Mouse (Mus musculus) CH12.LX (cell line): Measurements from ENCODE around the gene Cuta. TPM values are rescaled to one million over a fixed set of nuclear protein-coding genes. Genes with fewer than 3 reads are reported as not detected.

Experiments used
- DNase-seq: peaks from one replicate; pipeline ENCODE4 v3.0.0-alpha.2; 2013; ENCODE audit errors: extremely low read depth
- H3K27ac ChIP-seq: 2 replicates; pipeline ENCODE4 v1.5.1; 2012; ENCODE audit warnings: low read depth, mild to moderate bottlenecking, control low read depth, moderate library complexity; ENCODE audit not compliant: insufficient read depth
- H3K27me3 ChIP-seq: replicated peaks from 2 replicates; pipeline ENCODE3; 2012; ENCODE audit warnings: inconsistent platforms
- H3K36me3 ChIP-seq, 2 experiments: replicated peaks in 1 of 2; 2 replicates each; pipeline versions ENCODE3 to v1.6.1; 2012; ENCODE audit warnings: inconsistent platforms in 1 of 2, low read length in 1 of 2, mild to moderate bottlenecking in 1 of 2, mixed read lengths in 1 of 2, moderate library complexity in 1 of 2; ENCODE audit not compliant: control insufficient read depth in 1 of 2, insufficient read depth in 1 of 2
- H3K4me1 ChIP-seq, 2 experiments: 2 replicates each; pipeline ENCODE4 v1.6.1; 2012; ENCODE audit warnings: inconsistent platforms in 1 of 2, moderate library complexity in 1 of 2; ENCODE audit not compliant: insufficient read depth in 2 of 2, control insufficient read depth in 1 of 2
- H3K4me2 ChIP-seq: 2 replicates; pipeline ENCODE4 v1.6.1; 2012; ENCODE audit warnings: low read depth, mild to moderate bottlenecking, control low read depth; ENCODE audit not compliant: poor library complexity, insufficient read depth, severe bottlenecking
- H3K4me3 ChIP-seq, 3 experiments: fragments of 150-350 bp in 1 of 3; sonication (generic) in 1 of 3; replicated peaks in 1 of 3; 2 replicates each; pipeline versions ENCODE3 to v1.5.1; 2011 to 2012; ENCODE audit warnings: low read depth in 2 of 3, low read length in 2 of 3, mild to moderate bottlenecking in 2 of 3, moderate library complexity in 2 of 3, control low read depth in 1 of 3, improper control_type of control experiment in 1 of 3, inconsistent platforms in 1 of 3, mixed read lengths in 1 of 3; ENCODE audit not compliant: poor library complexity in 1 of 3
- H3K79me2 ChIP-seq: replicated peaks from 2 replicates; pipeline ENCODE4 v1.6.1; 2012; ENCODE audit warnings: mild to moderate bottlenecking, moderate library complexity; ENCODE audit not compliant: control insufficient read depth, poor library complexity, insufficient read depth, severe bottlenecking; ENCODE audit errors: extremely low read depth
- H3K9ac ChIP-seq: 2 replicates; pipeline ENCODE4 v1.6.1; 2012; ENCODE audit warnings: low read depth, mild to moderate bottlenecking, control low read depth, moderate library complexity; ENCODE audit not compliant: insufficient read depth
- H3K9me3 ChIP-seq: replicated peaks from 2 replicates; pipeline ENCODE3; 2012; ENCODE audit warnings: low read length, inconsistent platforms, mixed read lengths
- BHLHE40 ChIP-seq: IDR thresholded peaks from 2 replicates; pipeline ENCODE4 v1.6.1; 2011; ENCODE audit warnings: mild to moderate bottlenecking, low read depth, low read length, improper control_type of control experiment
- CHD1 ChIP-seq: IDR thresholded peaks from 2 replicates; pipeline ENCODE4 v1.6.1; 2012; ENCODE audit warnings: low read depth, low read length, improper control_type of control experiment, inconsistent platforms
- CHD2 ChIP-seq: IDR thresholded peaks from 2 replicates; pipeline ENCODE4 v1.6.1; 2011; ENCODE audit warnings: low read length, improper control_type of control experiment
- CTCF ChIP-seq, 2 experiments: IDR thresholded peaks in 1 of 2; conservative IDR thresholded peaks in 1 of 2; 2 replicates each; pipeline ENCODE4 v1.5.1; 2011 to 2012; ENCODE audit warnings: low read depth in 2 of 2, low read length in 2 of 2, improper control_type of control experiment in 1 of 2, inconsistent platforms in 1 of 2, mild to moderate bottlenecking in 1 of 2, moderate library complexity in 1 of 2
- E2F4 ChIP-seq: IDR thresholded peaks from 2 replicates; pipeline ENCODE4 v1.6.1; 2011; ENCODE audit warnings: low read depth, low read length, improper control_type of control experiment; ENCODE audit not compliant: insufficient replicate concordance
- ELF1 ChIP-seq: IDR thresholded peaks from 2 replicates; pipeline ENCODE4 v1.6.1; 2014; ENCODE audit warnings: low read depth, mild to moderate bottlenecking, inconsistent platforms, low read length, improper control_type of control experiment
- EP300 ChIP-seq: IDR thresholded peaks from 2 replicates; pipeline ENCODE4 v1.6.1; 2011; ENCODE audit warnings: low read length, improper control_type of control experiment
- ETS1 ChIP-seq: conservative IDR thresholded peaks from 2 replicates; pipeline ENCODE4 v1.6.1; 2012; ENCODE audit warnings: low read depth, mild to moderate bottlenecking, inconsistent platforms, low read length, improper control_type of control experiment, moderate library complexity
- GABPA ChIP-seq: IDR thresholded peaks from 2 replicates; pipeline ENCODE4 v1.6.1; 2012; ENCODE audit warnings: low read depth, low read length, improper control_type of control experiment, inconsistent platforms; ENCODE audit not compliant: insufficient replicate concordance
- HCFC1 ChIP-seq: IDR thresholded peaks from 2 replicates; pipeline ENCODE4 v1.6.1; 2012; ENCODE audit warnings: low read depth, mild to moderate bottlenecking, inconsistent platforms, low read length, improper control_type of control experiment
- IRF4 ChIP-seq: IDR thresholded peaks from 2 replicates; pipeline ENCODE4 v1.6.1; 2014; ENCODE audit warnings: low read depth, mild to moderate bottlenecking, inconsistent platforms, low read length, improper control_type of control experiment
- JUN ChIP-seq: IDR thresholded peaks from 2 replicates; pipeline ENCODE4 v1.6.1; 2011; ENCODE audit warnings: low read depth, mild to moderate bottlenecking, low read length, improper control_type of control experiment, moderate library complexity; ENCODE audit not compliant: insufficient read depth
- JUND ChIP-seq: conservative IDR thresholded peaks from 2 replicates; pipeline ENCODE4 v1.6.1; 2011; ENCODE audit warnings: low read depth, low read length, improper control_type of control experiment
- KAT2A ChIP-seq: IDR thresholded peaks from 2 replicates; pipeline ENCODE4 v1.6.1; 2012; ENCODE audit warnings: low read length, improper control_type of control experiment, inconsistent platforms; ENCODE audit not compliant: insufficient replicate concordance
- MAFK ChIP-seq: IDR thresholded peaks from 2 replicates; pipeline ENCODE4 v1.6.1; 2011; ENCODE audit warnings: low read length, improper control_type of control experiment; ENCODE audit not compliant: insufficient replicate concordance
- MAX ChIP-seq: IDR thresholded peaks from 2 replicates; pipeline ENCODE4 v1.6.1; 2011; ENCODE audit warnings: low read length, improper control_type of control experiment
- MAZ ChIP-seq: IDR thresholded peaks from 2 replicates; pipeline ENCODE4 v1.6.1; 2012; ENCODE audit warnings: low read depth, mild to moderate bottlenecking, inconsistent platforms, low read length, improper control_type of control experiment, moderate library complexity
- MEF2A ChIP-seq: IDR thresholded peaks from 2 replicates; pipeline ENCODE4 v1.6.1; 2014; ENCODE audit warnings: low read depth, mild to moderate bottlenecking, inconsistent platforms, low read length, improper control_type of control experiment, borderline replicate concordance
- MXI1 ChIP-seq: IDR thresholded peaks from 2 replicates; pipeline ENCODE4 v1.6.1; 2011; ENCODE audit warnings: mild to moderate bottlenecking, low read depth, low read length, improper control_type of control experiment
- MYC ChIP-seq: IDR thresholded peaks from 2 replicates; pipeline ENCODE4 v1.6.1; 2011; ENCODE audit warnings: low read depth, mild to moderate bottlenecking, improper control_type of control experiment, low read length
- NELFE ChIP-seq: IDR thresholded peaks from 2 replicates; pipeline ENCODE4 v1.6.1; 2011; ENCODE audit warnings: low read depth, low read length, improper control_type of control experiment
- NRF1 ChIP-seq: IDR thresholded peaks from 2 replicates; pipeline ENCODE4 v1.6.1; 2014; ENCODE audit warnings: low read depth, mild to moderate bottlenecking, inconsistent platforms, low read length, improper control_type of control experiment, moderate library complexity
- PAX5 ChIP-seq: IDR thresholded peaks from 2 replicates; pipeline ENCODE4 v1.6.1; 2012; ENCODE audit warnings: low read length, inconsistent platforms, mixed read lengths
- POLR2A ChIP-seq: IDR thresholded peaks from 2 replicates; pipeline ENCODE4 v1.6.1; 2011; ENCODE audit warnings: low read depth, mild to moderate bottlenecking, improper control_type of control experiment, low read length
- POLR2AphosphoS2 ChIP-seq: IDR thresholded peaks from 2 replicates; pipeline ENCODE4 v1.6.1; 2011; ENCODE audit warnings: low read depth, low read length, improper control_type of control experiment
- RAD21 ChIP-seq: IDR thresholded peaks from 2 replicates; pipeline ENCODE4 v1.6.1; 2011; ENCODE audit warnings: low read depth, mild to moderate bottlenecking, low read length, improper control_type of control experiment, moderate library complexity
- RCOR1 ChIP-seq: conservative IDR thresholded peaks from 2 replicates; pipeline ENCODE4 v1.6.1; 2012; ENCODE audit warnings: low read depth, mild to moderate bottlenecking, inconsistent platforms, low read length, improper control_type of control experiment
- SIN3A ChIP-seq: IDR thresholded peaks from 2 replicates; pipeline ENCODE4 v1.6.1; 2012; ENCODE audit warnings: low read length, improper control_type of control experiment, inconsistent platforms
- SMC3 ChIP-seq: IDR thresholded peaks from 2 replicates; pipeline ENCODE4 v1.6.1; 2011; ENCODE audit warnings: low read depth, low read length, improper control_type of control experiment
- TBP ChIP-seq: conservative IDR thresholded peaks from 2 replicates; pipeline ENCODE4 v1.6.1; 2011; ENCODE audit warnings: low read depth, low read length, improper control_type of control experiment
- TCF12 ChIP-seq: IDR thresholded peaks from 2 replicates; pipeline ENCODE4 v1.6.1; 2014; ENCODE audit warnings: low read depth, mild to moderate bottlenecking, inconsistent platforms, low read length, improper control_type of control experiment
- UBTF ChIP-seq: IDR thresholded peaks from 2 replicates; pipeline ENCODE4 v1.6.1; 2012; ENCODE audit warnings: low read depth, mild to moderate bottlenecking, inconsistent platforms, low read length, improper control_type of control experiment, moderate library complexity
- USF1 ChIP-seq: IDR thresholded peaks from 2 replicates; pipeline ENCODE4 v1.6.1; 2014; ENCODE audit warnings: low read depth, mild to moderate bottlenecking, inconsistent platforms, low read length, improper control_type of control experiment
- USF2 ChIP-seq: conservative IDR thresholded peaks from 2 replicates; pipeline ENCODE4 v1.6.1; 2011; ENCODE audit warnings: low read depth, low read length, improper control_type of control experiment
- ZC3H11A ChIP-seq: IDR thresholded peaks from 2 replicates; pipeline ENCODE4 v1.6.1; 2012; ENCODE audit warnings: low read depth, mild to moderate bottlenecking, inconsistent platforms, low read length, improper control_type of control experiment
- ZKSCAN1 ChIP-seq: IDR thresholded peaks from 2 replicates; pipeline ENCODE4 v1.6.1; 2012; ENCODE audit warnings: low read depth, inconsistent platforms, low read length, improper control_type of control experiment, borderline replicate concordance
- ZMIZ1 ChIP-seq: IDR thresholded peaks from 2 replicates; pipeline ENCODE4 v1.6.1; 2012; ENCODE audit warnings: low read depth, mild to moderate bottlenecking, inconsistent platforms, low read length, improper control_type of control experiment
- ZNF384 ChIP-seq: IDR thresholded peaks from 2 replicates; pipeline ENCODE4 v1.6.1; 2012; ENCODE audit warnings: low read depth, low read length, improper control_type of control experiment, inconsistent platforms
- dilution Hi-C: fragments of 300-500 bp; cut with MboI; formaldehyde crosslinking; loops from 2 replicates; pipeline ENCODE4 v1.14.3; 2020; ENCODE audit warnings: low sequenced_read_pairs; ENCODE audit not compliant: extremely low pct_unique_long_range_greater_than_20kb, extremely low pct_ligation_motif_present
- in situ Hi-C: fragments of 300-500 bp; cut with MboI; formaldehyde crosslinking; loops from 3 replicates; pipeline ENCODE4 v1.14.3; 2019; ENCODE audit warnings: low sequenced_read_pairs, low pct_ligation_motif_present, low pct_unique_long_range_greater_than_20kb, mixed read lengths
- polyA plus RNA-seq: library from polyadenylated mRNA; unstranded; fragments of >175 nt; gene quantifications from 2 replicates; pipeline ENCODE4 v1.2.1, GENCODE M21; 2012; ENCODE audit warnings: low read depth; ENCODE audit not compliant: insufficient read length
- total RNA-seq, 2 experiments: library from RNA; depleted of rRNA; stranded (reverse); fragments of 300-350 nt in 1 of 2; fragments of >200 nt in 1 of 2; gene quantifications; 2 replicates each; pipeline ENCODE4 v1.2.3; 2012 to 2014

Gene Cuta
- total RNA-seq (2012; rRNA removed) (34.6 and 42.4 TPM in 2 replicates), total RNA-seq (2014; rRNA removed) (26.8 and 30.5 TPM in 2 replicates), polyA plus RNA-seq (83.0 and 121 TPM in 2 replicates)

DNA sequence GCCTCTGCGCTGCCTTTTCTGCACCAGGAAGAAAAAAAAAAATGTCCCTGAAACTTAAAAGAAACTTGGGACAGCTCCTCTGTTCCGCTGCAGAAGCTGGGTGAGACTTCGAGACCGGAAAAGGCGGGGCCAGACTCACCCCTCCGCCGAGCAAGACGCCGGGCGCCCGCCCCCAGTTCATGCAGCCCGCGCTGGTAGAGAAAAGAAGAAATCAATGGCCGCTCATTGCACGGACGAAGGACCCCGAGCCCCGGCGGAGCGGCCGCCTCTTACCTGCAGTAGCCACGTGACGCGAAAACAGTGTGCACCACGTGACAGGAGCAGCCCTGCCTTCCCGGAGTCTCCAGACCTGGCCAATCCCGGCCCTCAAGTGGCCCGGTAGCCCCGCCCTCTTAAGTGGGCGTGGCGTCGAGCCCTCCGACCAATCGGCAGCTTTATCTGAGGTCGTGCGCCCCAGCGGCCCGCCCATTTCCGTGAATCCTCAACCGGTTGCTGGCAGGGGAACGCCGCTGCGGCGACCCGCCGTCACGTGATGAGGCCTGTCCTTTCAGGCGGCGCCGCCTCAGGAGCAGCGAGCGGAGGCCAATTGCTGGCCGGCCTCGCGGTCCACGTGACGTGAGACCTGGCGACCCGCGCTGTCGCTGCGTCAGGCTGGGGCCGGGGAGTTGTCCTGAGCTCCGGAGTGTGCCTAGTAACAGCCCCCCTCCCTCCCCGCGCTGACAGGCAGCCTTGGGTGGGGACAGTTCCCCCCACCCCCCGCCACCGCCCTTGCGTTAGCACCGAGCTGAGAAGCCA is at the start of gene Cuta:
Cuta (minus strand) TSS at position 392 of the 795 bp plus-strand sequence.
- H3K79me2 ChIP-seq = peaks cover 6% of the 10 kb centered on the region
- peaks cover 27 to 32% of the 10 kb centered on the region in 2 experiments for H3K36me3 ChIP-seq
- TF ChIP-seq UBTF (0 out of 2 replicates have a peak, but pooled peaks have one; percentile 50), BHLHE40 (peak; percentile 94), CTCF (conservative IDR thresholded peaks at IDR 0.05 in 1 of 2, IDR thresholded peaks at IDR 0.05 in 1 of 2; ENCODE audit: low read depth in 2 of 2, low read length in 2 of 2) (no peak), POLR2AphosphoS2 (peak; percentile 35; the same call in 1 of the 2 replicates), E2F4 (no peak), CHD1 (no peak), USF2 (peak; percentile 96), MAFK (no peak), JUN (no peak), GABPA (no peak), USF1 (peak; percentile 90), TBP (0 out of 2 replicates have a peak, but pooled peaks have one; percentile 25), ZMIZ1 (peak; percentile 72), NELFE (peak; percentile 40; the same call in 1 of the 2 replicates), ZNF384 (peak; percentile 31; the same call in 1 of the 2 replicates), ELF1 (peak; percentile 92), CHD2 (no peak), MEF2A (0 out of 2 replicates have a peak, but pooled peaks have one; percentile 31), TCF12 (peak; percentile 67), SMC3 (no peak), POLR2A (peak; percentile 79), RCOR1 (no peak), ZC3H11A (no peak), MXI1 (peak; percentile 95), RAD21 (no peak), MAX (peak; percentile 99), ETS1 (peak; percentile 25; the same call in 1 of the 2 replicates), KAT2A (0 out of 2 replicates have a peak, but pooled peaks have one; percentile 10), HCFC1 (peak; percentile 69), MYC (0 out of 2 replicates have a peak, but pooled peaks have one; percentile 61), JUND (no peak), SIN3A (peak; percentile 85), EP300 (no peak), PAX5 (no peak), IRF4 (no peak), ZKSCAN1 (no peak), NRF1 (peak; percentile 66), MAZ (no peak)
- TF ChIP-seq, all 38 proteins: peak for 21
- Histone ChIP-seq H3K9ac (peak within 1 kb of the TSS; percentile 76), H3K4me1 (peaks cover 3 to 31% of the 10 kb centered on the region in 2 experiments; a peak in 3 of 4 replicates), H3K27ac (peak within 1 kb of the TSS; percentile 65), H3K4me2 (peak within 1 kb of the TSS; percentile 91), H3K27me3 (peaks cover 19% of the 10 kb centered on the region), H3K9me3 (no peaks in the 10 kb centered on the region), H3K4me3 (peak within 1 kb of the TSS; percentile 78 to 79 (median 78))
- DNase-seq = peak; percentile 99
- in situ Hi-C loops (no loop called here), dilution Hi-C loops (no loop called here)
